Mouse (Mus musculus) midbrain, embryonic 11.5 days (tissue): ENCODE measurements around the gene Eef2. TPM values are rescaled to one million over a fixed set of nuclear protein-coding genes. Genes with fewer than 3 reads are reported as not detected.
"Not testable (repeated sequence)": the region's sequence is repeated elsewhere in the genome, so short reads cannot be mapped to it uniquely, and the experiment has no call there.

ENCODE experiments used
- ATAC-seq: fragments of 200-750 bp; cut with Nextera tagmentation; 2 replicates; pipeline ENCODE4 v1.8.0; 2017; ENCODE audit warnings: moderate TSS enrichment, moderate library complexity; ENCODE audit not compliant: low FRiP score
- DNase-seq: peaks from one replicate; pipeline ENCODE4 v3.0.0; 2015; ENCODE audit warnings: low spot score; ENCODE audit errors: missing footprints
- H3K27ac ChIP-seq: fragments of 300-500 bp; sonication (generic); 2 replicates; pipeline ENCODE4 v1.5.1; 2014; ENCODE audit warnings: low read depth, low read length
- H3K27me3 ChIP-seq: fragments of 300-500 bp; sonication (generic); 2 replicates; pipeline ENCODE4 v1.6.1; 2014; ENCODE audit warnings: mild to moderate bottlenecking, low read length, moderate library complexity, mixed read lengths; ENCODE audit not compliant: control insufficient read depth, insufficient read depth
- H3K36me3 ChIP-seq: fragments of 300-500 bp; sonication (generic); 2 replicates; pipeline ENCODE4 v1.6.1; 2014; ENCODE audit warnings: mild to moderate bottlenecking, low read length, moderate library complexity, mixed read lengths; ENCODE audit not compliant: control insufficient read depth, insufficient read depth
- H3K4me1 ChIP-seq: fragments of 300-500 bp; sonication (generic); 2 replicates; pipeline ENCODE4 v1.6.1; 2014; ENCODE audit warnings: low read length; ENCODE audit not compliant: control insufficient read depth, insufficient read depth
- H3K4me2 ChIP-seq: fragments of 300-500 bp; sonication (generic); 2 replicates; pipeline ENCODE4 v1.6.1; 2014; ENCODE audit warnings: mild to moderate bottlenecking, moderate library complexity
- H3K4me3 ChIP-seq: fragments of 300-500 bp; sonication (generic); 2 replicates; pipeline ENCODE4 v1.5.1; 2014; ENCODE audit warnings: low read depth, low read length
- H3K9ac ChIP-seq: fragments of 300-500 bp; sonication (generic); 2 replicates; pipeline ENCODE4 v1.6.1; 2014; ENCODE audit warnings: low read length
- H3K9me3 ChIP-seq: fragments of 300-500 bp; sonication (generic); 2 replicates; pipeline ENCODE4 v1.6.1; 2016; ENCODE audit warnings: low read length; ENCODE audit not compliant: control insufficient read depth
- WGBS: fragments of 180-500 bp; shearing (Covaris S2); extraction: QIAGEN DNeasy Blood & Tissue Kit; methylation state at CpG from one replicate; pipeline ENCODE4 v1.1.7; 2014; 5-methylcytosine and 5-hydroxymethylcytosine counted together
- polyA plus RNA-seq: library from polyadenylated mRNA; unstranded; fragments of >200 nt; fragmentation: Nextera tagmentation; extraction: Ambion mirVana; gene quantifications from 2 replicates; pipeline ENCODE4 v1.2.1, GENCODE M21; 2014

The Eef2 gene
- polyA plus RNA-seq, 1 experiment from 2014 or later, result 422 TPM

DNA sequence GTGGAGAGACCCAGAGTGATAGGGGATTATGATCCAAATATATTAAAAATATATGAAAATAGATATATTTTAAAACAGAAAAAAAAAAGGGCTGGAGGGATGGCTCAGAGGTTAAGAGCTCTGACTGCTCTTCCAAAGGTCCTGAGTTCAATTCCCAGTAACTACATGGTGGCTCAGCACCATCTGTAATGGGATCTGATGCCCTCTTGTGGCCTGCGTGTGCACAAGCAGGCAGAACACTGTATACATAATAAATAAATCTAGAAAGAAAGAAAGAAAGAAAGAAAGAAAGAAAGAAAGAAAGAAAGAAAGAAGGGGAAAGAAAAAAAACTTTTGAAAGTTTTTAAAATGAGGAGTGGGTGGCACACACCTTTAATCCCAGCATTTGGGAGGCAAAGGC, 40.8 kb downstream of the Eef2 start:
- H3K36me3 ChIP-seq, H3K4me2 ChIP-seq, H3K4me3 ChIP-seq, H3K9ac ChIP-seq, H3K27ac ChIP-seq, H3K27me3 ChIP-seq, DNase-seq, ATAC-seq, H3K9me3 ChIP-seq, H3K4me1 ChIP-seq: not testable (repeated sequence)
- WGBS, result 24% methylated on average over 1 of the region's 1 CpGs

DNA sequence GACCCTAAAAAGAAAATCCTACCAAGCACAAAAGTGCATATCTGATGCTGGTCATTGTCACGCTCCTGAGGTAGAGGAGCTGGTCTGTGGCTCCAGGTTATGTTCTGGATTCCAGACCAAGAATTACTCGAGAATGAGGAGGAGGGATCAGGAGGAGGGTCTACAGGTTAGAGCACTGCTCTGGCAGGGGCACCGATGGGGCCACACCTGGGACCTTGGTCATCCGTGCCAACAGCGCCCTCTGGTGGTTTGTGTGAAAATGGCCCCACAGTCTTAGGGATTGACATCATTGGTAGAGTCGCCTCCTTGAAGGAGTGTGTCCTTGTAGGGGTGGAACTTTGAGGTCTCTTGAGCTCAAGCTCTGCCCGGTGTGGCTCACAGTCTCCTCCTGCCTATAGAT, 41.5 kb downstream of the Eef2 start:
- no peak overlapping the region for H3K9ac ChIP-seq
- no peak overlapping the region for H3K27ac ChIP-seq
- DNase-seq, result peak; percentile 92
- WGBS, result 40% methylated on average over 7 of the region's 7 CpGs
- H3K27me3 ChIP-seq, result no peaks in the 10 kb centered on the region
- H3K4me3 ChIP-seq, result no peak overlapping the region
- H3K36me3 ChIP-seq, result peaks cover 3% of the 10 kb centered on the region
- no peak overlapping the region for H3K4me2 ChIP-seq
- ATAC-seq, result peak; percentile 59; the same call in 1 of the 2 replicates
- no peaks in the 10 kb centered on the region for H3K9me3 ChIP-seq
- H3K4me1 ChIP-seq, result no peaks in the 10 kb centered on the region

DNA sequence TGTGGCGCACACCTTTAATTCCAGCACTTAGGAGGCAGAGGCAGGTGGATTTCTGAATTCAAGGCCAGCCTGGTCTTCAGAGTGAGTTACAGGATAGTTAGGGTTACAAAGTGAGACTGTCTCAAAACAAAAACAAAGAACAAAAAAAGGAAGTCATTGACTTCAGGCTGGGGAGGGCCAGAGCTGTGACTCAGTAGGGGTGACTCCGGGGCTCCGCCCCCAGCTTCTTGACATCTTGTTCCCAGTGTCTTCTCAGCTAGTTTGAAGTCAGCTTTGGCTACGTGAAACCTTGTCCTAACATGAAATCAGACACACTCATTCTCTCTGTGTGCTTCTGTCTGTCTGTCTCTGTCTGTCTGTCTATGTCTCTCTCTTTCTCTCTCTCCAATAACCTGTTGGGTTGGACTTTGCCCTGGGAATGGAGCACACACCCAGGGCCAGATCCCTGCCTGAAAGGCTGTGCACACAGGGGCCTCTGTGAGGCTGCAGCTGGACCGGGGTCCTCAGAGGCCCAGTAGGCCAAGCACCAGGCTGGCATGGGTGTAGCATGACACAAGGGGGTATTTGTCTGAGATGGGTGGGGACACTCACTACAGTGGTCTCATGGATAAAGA, 45.1 kb downstream of the Eef2 start:
- H3K4me2 ChIP-seq, result no peak overlapping the region
- peaks cover 2% of the 10 kb centered on the region; the same call in 1 of the 2 replicates for H3K36me3 ChIP-seq
- no peak for ATAC-seq
- no peaks in the 10 kb centered on the region for H3K4me1 ChIP-seq
- DNase-seq, result no peak
- no peak overlapping the region for H3K4me3 ChIP-seq
- no peak overlapping the region for H3K27ac ChIP-seq
- no peaks in the 10 kb centered on the region for H3K9me3 ChIP-seq
- WGBS, result 92% methylated on average over 5 of the region's 5 CpGs
- no peak overlapping the region for H3K9ac ChIP-seq
- H3K27me3 ChIP-seq, result no peaks in the 10 kb centered on the region

DNA sequence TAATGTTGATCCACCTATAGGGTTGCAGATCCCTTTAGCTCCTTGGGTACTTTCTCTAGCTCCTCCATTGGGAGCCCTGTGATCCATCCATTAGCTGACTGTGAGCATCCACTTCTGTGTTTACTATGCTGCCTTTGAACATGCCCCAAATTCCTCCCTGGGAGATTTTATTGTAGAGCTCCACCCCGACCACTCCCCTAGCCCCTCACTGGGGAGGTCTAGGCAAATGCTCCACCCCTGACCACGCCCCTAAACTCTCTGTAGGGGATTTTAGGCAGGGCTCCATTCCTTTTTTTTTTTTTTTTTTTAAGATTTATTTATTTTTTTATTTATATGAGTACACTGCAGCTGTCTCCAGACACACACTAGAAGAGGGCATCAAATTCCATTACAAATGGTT, 47.3 kb downstream of the Eef2 start:
- not testable (repeated sequence) for H3K4me1 ChIP-seq, H3K9me3 ChIP-seq, H3K9ac ChIP-seq, H3K27me3 ChIP-seq, H3K4me2 ChIP-seq, ATAC-seq, DNase-seq, H3K27ac ChIP-seq, H3K36me3 ChIP-seq, H3K4me3 ChIP-seq
- WGBS, result 63% methylated on average over 2 of the region's 2 CpGs

DNA sequence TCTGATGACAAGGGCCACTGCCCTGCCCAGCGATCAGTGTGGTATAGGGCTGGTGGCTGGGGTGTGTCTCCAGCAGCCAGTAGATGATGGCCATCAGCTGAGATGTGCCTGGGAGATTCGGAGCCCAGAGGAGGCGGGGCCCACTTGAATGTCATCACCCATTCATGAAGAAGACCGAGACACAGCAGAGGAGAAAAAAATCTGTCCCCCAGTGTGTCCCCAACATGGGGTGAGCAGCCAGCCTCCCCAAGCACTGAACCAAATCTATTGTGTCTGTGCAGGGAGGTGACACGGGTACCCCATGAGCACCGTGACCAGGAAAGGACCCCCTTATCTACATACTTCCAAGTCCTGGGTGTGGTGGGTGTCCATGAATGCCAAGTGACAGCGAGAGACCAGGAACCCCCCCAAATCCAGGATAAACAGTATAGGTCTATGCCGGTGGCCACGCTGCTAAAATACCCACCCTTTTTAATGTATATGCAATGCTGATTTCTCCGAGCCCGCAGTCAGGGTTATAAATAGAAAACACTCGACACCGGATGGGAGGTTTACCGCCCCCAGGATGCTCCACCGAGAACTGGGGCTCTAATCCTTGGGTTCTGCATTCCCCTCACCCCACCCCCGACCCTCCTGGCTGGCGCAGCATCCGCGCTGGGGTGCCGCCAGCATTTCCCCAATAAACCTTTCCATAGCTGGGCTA, 53.5 kb downstream of the Eef2 start:
- ATAC-seq (0 out of 2 replicates have a peak, but pooled peaks have one; percentile 20), DNase-seq (peak; percentile 88)
- Histone ChIP-seq H3K9ac (peak overlapping the region; percentile 76), H3K4me3 (peak overlapping the region; percentile 51), H3K4me1 (peaks cover 12% of the 10 kb centered on the region), H3K9me3 (no peaks in the 10 kb centered on the region), H3K4me2 (peak overlapping the region; percentile 73), H3K36me3 (no peaks in the 10 kb centered on the region), H3K27ac (no peak overlapping the region), H3K27me3 (no peaks in the 10 kb centered on the region; the same call in 1 of the 2 replicates)
- WGBS, result 11% methylated on average over 20 of the region's 20 CpGs

DNA sequence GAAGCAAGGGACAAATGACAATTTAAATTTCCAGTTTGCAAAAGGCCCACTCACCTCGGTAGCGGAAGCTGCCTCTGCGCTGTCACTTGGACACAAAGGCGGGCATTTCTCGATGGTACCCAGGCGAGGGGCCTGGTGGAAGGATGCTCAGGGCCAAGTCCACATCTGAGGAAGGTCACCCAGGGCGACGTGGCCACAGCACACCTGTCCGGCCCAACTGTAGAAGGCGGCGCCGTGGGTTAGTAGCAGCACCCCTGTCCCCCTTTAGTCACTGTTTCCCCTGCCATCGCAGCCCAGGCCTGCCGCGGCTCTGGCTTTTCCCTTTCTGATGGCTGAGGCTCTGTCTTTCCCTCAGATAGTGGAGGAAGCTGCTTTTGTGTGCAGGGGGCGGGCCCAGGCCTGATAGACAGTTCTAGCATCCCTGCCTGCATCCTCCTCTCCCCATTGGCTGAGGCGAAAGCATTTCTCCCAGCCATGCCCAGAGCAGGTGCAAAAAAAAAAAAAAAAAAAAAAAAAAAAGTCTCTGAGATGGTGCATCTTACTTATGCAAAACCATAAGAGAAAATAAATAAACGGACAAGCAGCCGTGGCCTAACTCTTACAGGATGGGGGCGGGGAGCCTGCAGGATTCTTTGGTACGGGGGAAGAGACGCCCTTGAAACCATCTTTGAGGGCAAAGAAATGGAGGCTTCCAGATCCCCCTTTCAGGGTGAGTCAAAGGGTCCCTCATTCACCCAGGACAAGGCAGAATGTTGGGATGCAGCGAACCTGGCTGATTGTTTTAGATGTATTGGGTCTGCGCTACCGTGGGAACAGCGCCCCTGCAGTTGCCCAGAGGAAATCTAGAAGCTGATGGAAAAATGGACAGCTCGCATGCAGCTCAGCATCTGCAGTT, 54.3 kb downstream of the Eef2 start, which contains the start of gene Atcay:
Atcay (minus strand) TSS at position 396 of the 895 bp plus-strand sequence.
- WGBS, result 5% methylated on average over 27 of the region's 27 CpGs
- H3K4me3 ChIP-seq, result peak within 1 kb of the TSS; percentile 51
- 0 out of 2 replicates have a peak within 1 kb of the TSS, but pooled peaks have one; percentile 46 for H3K27ac ChIP-seq
- no peaks in the 10 kb centered on the region; the same call in 1 of the 2 replicates for H3K27me3 ChIP-seq
- H3K9me3 ChIP-seq, result no peaks in the 10 kb centered on the region
- H3K36me3 ChIP-seq, result no peaks in the 10 kb centered on the region
- peaks cover 12% of the 10 kb centered on the region for H3K4me1 ChIP-seq
- DNase-seq, result peak; percentile 94
- peak; percentile 88 for ATAC-seq
- peak within 1 kb of the TSS; percentile 76 for H3K9ac ChIP-seq
- H3K4me2 ChIP-seq, result peak within 1 kb of the TSS; percentile 73

DNA sequence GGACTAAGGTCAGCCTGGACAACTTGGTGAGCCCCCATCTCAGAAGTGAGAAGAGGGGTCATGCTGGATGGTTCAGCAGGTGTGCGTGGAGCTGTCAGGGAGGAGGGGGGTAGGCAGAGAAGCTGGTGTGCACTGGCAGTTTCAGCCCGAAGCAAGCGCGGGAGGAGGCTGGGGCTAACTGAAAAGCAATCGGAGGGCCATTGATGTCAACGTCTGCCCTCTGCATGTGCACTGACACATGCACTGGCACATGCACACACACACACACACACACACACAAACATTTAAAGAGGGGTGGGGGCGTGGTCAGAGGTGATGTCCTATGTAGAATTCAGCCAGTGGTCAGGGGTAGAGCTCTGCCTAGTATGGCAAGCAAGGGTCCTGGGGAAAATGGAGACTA, 55.0 kb downstream of the Eef2 start:
- no peak for ATAC-seq
- H3K4me1 ChIP-seq, result peaks cover 12% of the 10 kb centered on the region
- H3K27me3 ChIP-seq, result no peaks in the 10 kb centered on the region; the same call in 1 of the 2 replicates
- H3K4me2 ChIP-seq, result peak overlapping the region; percentile 73
- no peaks in the 10 kb centered on the region for H3K36me3 ChIP-seq
- H3K9me3 ChIP-seq, result no peaks in the 10 kb centered on the region
- no peak overlapping the region for H3K27ac ChIP-seq
- peak overlapping the region; percentile 51; the same call in 1 of the 2 replicates for H3K4me3 ChIP-seq
- DNase-seq, result no peak
- WGBS, result 52% methylated on average over 7 of the region's 7 CpGs
- H3K9ac ChIP-seq, result no peak overlapping the region; the same call in 1 of the 2 replicates
